Mouse (Mus musculus): ENCODE measurements around the gene Ctu1. TPM values are rescaled to one million over a fixed set of nuclear protein-coding genes. Genes with fewer than 3 reads are reported as not detected.

Gene Ctu1
- 4.6 to 7.3 TPM (median 5.8 TPM) in 4 replicates for total RNA-seq (2023)

DNA sequence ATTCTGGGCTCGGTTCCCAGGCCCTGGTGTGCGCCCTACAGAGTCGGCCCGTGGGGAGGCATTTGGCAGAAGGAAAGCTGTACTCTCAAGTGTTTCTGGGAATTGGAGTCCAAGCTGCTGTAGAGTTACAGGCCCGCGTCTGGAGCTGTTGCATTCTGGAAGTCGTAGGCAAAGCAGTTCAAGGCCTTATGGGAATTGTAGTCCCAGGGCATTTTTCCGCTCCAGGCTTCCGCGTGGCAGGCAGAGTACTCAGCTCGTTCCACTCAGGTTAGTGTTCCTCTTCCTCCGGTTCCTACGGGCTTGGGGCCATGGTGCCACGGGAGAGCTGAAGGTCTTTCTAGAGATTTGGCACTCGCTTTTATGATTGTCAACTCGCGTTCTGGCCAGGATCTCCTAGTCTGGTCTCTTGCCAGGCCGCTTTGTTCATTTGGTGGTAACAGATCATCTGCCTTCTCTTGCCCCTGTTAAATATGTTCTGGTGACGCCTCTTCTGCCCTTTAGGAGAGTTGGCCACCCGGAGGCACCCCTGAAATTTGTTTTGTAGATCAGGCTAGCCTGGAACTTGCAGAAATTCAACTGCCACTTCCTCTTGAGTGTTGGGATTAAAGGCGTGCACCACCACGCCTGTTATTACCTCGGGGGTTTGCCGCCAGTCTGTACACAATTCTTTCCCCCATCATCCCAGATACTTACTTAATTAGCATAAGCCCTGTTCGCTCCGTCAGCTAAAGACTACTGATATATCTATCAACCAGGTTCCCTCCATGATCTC is at the start of gene Ctu1:
Gene Ctu1, plus strand, starts transcription at position 208 of the 772 bp plus-strand sequence.

DNA sequence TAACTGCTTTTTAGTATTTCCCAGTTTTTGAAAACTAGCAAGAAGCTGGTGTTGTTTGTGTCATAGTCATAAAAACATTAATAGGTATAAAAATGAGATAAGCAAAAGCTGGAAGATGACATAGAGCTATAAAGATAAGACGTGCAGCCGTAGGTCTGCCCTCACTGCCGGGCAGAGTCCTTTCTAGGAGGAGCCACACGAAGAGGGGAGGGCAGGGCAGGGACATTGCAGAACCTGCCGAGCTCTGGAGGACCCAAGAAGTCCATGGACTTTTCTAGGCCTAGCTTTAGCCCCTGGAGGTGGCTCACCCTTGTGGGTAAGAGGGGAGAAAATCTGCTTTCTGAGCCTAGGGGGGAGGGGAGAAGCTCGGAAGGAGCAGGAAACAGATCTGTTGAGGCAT is 37.3 kb upstream of the Ctu1 start, which contains the start of gene Ceacam18:
Gene Ceacam18, plus strand, starts transcription at position 208 of the 400 bp plus-strand sequence.

DNA sequence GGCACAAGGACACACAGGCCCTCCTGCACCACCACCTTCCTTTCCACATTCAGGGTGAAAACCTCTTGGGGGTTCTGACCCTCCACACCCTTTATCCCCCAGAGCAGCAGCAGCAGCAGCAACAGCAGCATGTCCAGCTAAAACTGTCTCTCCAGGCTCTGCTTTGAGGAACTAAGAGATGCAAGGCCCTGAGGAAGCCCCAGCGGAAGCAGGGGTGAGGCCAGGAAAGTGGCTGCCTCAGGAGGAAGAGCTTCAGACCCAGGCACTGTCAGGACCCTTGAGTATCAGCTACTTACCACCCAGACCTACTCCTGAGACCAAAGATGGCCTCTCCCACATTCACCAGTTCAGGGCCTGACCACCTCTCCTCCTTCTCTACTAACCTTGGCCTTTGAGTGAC is 11.8 kb upstream of the Ctu1 start, which contains the start of gene Siglece:
Gene Siglece, minus strand, starts transcription at position 160 of the 400 bp plus-strand sequence.

DNA sequence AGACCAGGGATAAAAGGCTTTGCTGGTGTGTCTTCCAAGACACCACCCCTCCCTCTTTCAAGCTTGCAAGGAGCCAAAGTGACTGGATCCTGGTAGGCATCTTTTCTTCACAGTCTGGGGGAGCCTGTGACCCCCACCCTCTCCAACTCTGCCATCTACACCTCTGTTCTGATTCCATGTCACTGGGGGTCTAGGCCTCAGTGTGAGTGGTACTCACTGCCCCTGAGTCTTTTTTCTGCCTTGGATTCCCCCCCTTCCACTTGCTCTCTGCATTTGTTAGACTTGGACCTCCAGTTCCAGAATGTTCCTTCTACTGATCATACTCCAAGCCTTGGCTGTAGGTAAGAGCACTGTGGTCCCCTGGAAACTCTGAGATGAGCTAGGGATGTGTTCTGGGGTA is 18.3 kb downstream of the Ctu1 start, which contains the start of gene Klk14:
Gene Klk14, plus strand, starts transcription at position 301 of the 400 bp plus-strand sequence.

DNA sequence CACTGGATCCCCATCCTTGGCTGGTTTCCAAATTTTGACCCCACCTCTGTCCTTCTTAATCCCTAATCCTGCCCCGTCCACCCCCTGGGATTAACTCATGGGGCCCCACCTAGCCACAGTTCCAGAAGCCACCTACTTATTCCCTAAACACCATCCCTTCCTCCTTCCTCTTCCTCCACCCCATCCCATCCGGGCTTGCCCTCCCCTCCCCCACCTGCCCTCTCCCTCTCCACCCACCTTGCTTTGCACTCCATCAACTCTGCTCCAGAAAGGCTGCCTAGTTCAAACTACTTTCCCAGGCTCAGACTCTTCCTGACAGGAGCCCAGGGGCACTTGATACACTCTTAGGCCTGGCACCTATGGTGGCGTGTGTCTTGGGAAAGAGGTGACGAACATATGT is 40.5 kb downstream of the Ctu1 start, which contains the start of gene Klk13:
Gene Klk13, plus strand, starts transcription at position 301 of the 400 bp plus-strand sequence.

Other genes starting within 250 kb of the Ctu1 start
- gene Lim2, start 244.3 kb upstream of the Ctu1 start, total RNA-seq (2023), result not detected in 4 replicates
- 1.2 to 2.3 TPM (median 1.4 TPM) in 4 replicates for gene Nkg7, start 234.9 kb upstream of the Ctu1 start, total RNA-seq (2023)
- not detected in 4 replicates for gene Cldnd2, start 231.2 kb upstream of the Ctu1 start, total RNA-seq (2023)
- gene Etfb, start 227.9 kb upstream of the Ctu1 start, total RNA-seq (2023), result 34.5 to 38.9 TPM (median 38.1 TPM) in 4 replicates
- gene Gm45233, start 227.9 kb upstream of the Ctu1 start, total RNA-seq (2023), result 1.3 TPM in 1 of 4 replicates, not detected in the others
- gene Vsig10l, start 208.9 kb upstream of the Ctu1 start, total RNA-seq (2023), result 2.0 to 4.9 TPM (median 2.6 TPM) in 4 replicates
- gene Iglon5, start 181.9 kb upstream of the Ctu1 start, total RNA-seq (2023), result not detected in 4 replicates
- gene 4931406B18Rik, start 166.1 kb upstream of the Ctu1 start, total RNA-seq (2023), result not detected in 4 replicates
- gene Cd33, start 127.6 kb upstream of the Ctu1 start, total RNA-seq (2023), result 1.9 to 3.1 TPM (median 2.9 TPM) in 4 replicates
- 2.2 to 3.0 TPM (median 2.9 TPM) in 4 replicates for gene Zfp658, start 109.8 kb upstream of the Ctu1 start, total RNA-seq (2023)
- 9.0 to 13.8 TPM (median 10.3 TPM) in 4 replicates for gene Zfp719, start 92.4 kb upstream of the Ctu1 start, total RNA-seq (2023)
- gene Zfp819, start 64.8 kb upstream of the Ctu1 start, total RNA-seq (2023), result 0.30 to 0.34 TPM in 2 of 4 replicates, not detected in the others
- not detected in 4 replicates for gene Ceacam18, start 37.3 kb upstream of the Ctu1 start, total RNA-seq (2023)
- gene Siglece, start 11.9 kb upstream of the Ctu1 start, total RNA-seq (2023), result 1.2 to 2.4 TPM (median 1.6 TPM) in 4 replicates
- gene Klk14, start 18.4 kb downstream of the Ctu1 start, total RNA-seq (2023), result not detected in 4 replicates
- not detected in 4 replicates for gene Klk13, start 40.6 kb downstream of the Ctu1 start, total RNA-seq (2023)
- gene Klk12, start 96.9 kb downstream of the Ctu1 start, total RNA-seq (2023), result not detected in 4 replicates
- not detected in 4 replicates for gene Klk11, start 102.6 kb downstream of the Ctu1 start, total RNA-seq (2023)
- not detected in 4 replicates for gene Klk10, start 109.0 kb downstream of the Ctu1 start, total RNA-seq (2023)
- not detected in 4 replicates for gene Klk9, start 119.9 kb downstream of the Ctu1 start, total RNA-seq (2023)
- gene Klk8, start 125.6 kb downstream of the Ctu1 start, total RNA-seq (2023), result 4.6 to 6.5 TPM (median 6.0 TPM) in 4 replicates
- gene Klk7, start 139.3 kb downstream of the Ctu1 start, total RNA-seq (2023), result not detected in 4 replicates
- gene Klk6, start 152.5 kb downstream of the Ctu1 start, total RNA-seq (2023), result not detected in 4 replicates
- gene Klk5, start 170.0 kb downstream of the Ctu1 start, total RNA-seq (2023), result not detected in 4 replicates
- not detected in 4 replicates for gene Klk4, start 209.1 kb downstream of the Ctu1 start, total RNA-seq (2023)

All from B cell, adult 62 days (primary cell).